Mouse (Mus musculus): Measurements from ENCODE around the gene Etd. TPM values are rescaled to one million over a fixed set of nuclear protein-coding genes. Genes with fewer than 3 reads are reported as not detected.
"Not testable (repeated sequence)": the region's sequence is repeated elsewhere in the genome, so short reads cannot be mapped to it uniquely, and the experiment has no call there.

The Etd gene
- not detected in 2 replicates for polyA plus RNA-seq (2015; fragmentation: Nextera tagmentation; extraction: Ambion mirVana)

DNA sequence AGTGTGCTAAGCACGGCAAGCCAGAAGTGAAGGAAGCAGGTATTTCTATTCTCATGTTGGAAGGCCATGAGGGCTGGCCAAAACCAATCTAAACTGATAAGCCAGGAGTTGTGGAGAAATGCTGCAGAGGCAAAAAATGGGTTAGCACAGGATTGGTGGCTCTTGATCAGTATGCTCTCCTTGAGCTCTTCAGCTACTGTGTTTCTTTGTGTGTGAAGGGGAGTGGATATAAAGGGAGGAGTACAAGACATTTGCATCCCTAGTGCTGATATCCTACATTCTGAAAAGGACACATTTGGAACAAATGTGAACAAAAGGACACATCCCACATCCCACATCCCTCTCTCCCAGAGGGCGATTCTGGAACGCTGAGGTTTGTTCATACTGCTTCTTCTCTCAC is at the start of gene Etd:
Gene Etd, plus strand, starts transcription at position 301 of the 400 bp plus-strand sequence.
- no peak within 1 kb of the TSS for H3K4me2 ChIP-seq (replicated peaks)
- H3K4me1 ChIP-seq: no peaks in the 10 kb centered on the region
- no peak within 1 kb of the TSS for H3K4me3 ChIP-seq
- 81% methylated on average over 3 of the region's 3 CpGs for WGBS
- H3K27me3 ChIP-seq: no peaks in the 10 kb centered on the region
- H3K36me3 ChIP-seq: no peaks in the 10 kb centered on the region
- no peak for ATAC-seq (ENCODE audit: low FRiP score, low read depth)
- no peak within 1 kb of the TSS for H3K9ac ChIP-seq
- H3K9me3 ChIP-seq: no peaks in the 10 kb centered on the region
- H3K27ac ChIP-seq: no peak within 1 kb of the TSS

DNA sequence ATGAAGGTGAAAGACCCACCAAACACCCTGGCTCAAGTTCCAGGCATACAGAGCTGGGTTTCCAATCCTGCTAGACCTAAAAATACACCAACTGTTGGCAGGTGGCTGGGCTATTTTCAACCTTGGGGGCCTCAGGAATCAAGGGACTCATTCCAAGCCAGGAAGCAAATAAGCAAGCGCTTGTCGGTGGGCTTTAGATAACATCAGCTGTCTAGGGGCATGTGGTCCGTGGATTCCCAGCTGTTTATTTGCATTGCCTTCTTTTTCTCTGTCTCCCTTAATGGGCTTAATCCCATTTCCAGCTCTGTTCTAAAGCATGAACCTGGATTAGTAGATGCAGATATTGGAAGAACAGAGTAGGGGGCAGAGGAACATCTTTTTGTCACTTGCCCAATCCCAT is 48.4 kb upstream of the Etd start:
- Histone ChIP-seq H3K27me3 (no peaks in the 10 kb centered on the region), H3K27ac (no peak overlapping the region), H3K9me3 (no peaks in the 10 kb centered on the region), H3K4me1 (no peaks in the 10 kb centered on the region), H3K36me3 (no peaks in the 10 kb centered on the region), H3K4me2 (replicated peaks) (no peak overlapping the region), H3K4me3 (no peak overlapping the region), H3K9ac (no peak overlapping the region)
- 63% methylated on average over 3 of the region's 3 CpGs for WGBS
- no peak; the same call in 1 of the 2 replicates for ATAC-seq (ENCODE audit: low FRiP score, low read depth)

DNA sequence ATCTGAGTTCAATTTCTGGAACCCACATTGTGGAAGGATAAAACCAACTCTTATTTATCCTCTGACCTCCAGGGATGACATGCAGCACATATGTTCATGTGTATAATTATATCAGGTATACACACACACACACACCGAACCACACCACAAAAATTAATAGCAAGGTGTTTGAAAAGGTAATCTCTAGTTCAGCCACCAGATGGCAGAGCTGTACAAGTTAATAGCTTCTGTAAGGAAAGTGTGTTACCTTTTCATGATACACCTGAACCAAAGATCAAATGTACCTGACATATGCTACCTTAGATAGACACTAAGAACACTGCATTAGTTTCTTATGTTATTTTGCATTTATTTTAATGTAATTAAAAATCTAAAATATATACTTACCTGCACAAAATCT is 1.8 kb upstream of the Etd start:
- Histone ChIP-seq H3K4me3 (no peak overlapping the region), H3K27ac (no peak overlapping the region), H3K4me1 (no peaks in the 10 kb centered on the region), H3K4me2 (replicated peaks) (no peak overlapping the region), H3K9ac (no peak overlapping the region), H3K36me3 (no peaks in the 10 kb centered on the region), H3K27me3 (no peaks in the 10 kb centered on the region), H3K9me3 (no peaks in the 10 kb centered on the region)
- ATAC-seq (ENCODE audit: low FRiP score, low read depth): no peak
- WGBS: 58% methylated on average over 1 of the region's 1 CpGs

DNA sequence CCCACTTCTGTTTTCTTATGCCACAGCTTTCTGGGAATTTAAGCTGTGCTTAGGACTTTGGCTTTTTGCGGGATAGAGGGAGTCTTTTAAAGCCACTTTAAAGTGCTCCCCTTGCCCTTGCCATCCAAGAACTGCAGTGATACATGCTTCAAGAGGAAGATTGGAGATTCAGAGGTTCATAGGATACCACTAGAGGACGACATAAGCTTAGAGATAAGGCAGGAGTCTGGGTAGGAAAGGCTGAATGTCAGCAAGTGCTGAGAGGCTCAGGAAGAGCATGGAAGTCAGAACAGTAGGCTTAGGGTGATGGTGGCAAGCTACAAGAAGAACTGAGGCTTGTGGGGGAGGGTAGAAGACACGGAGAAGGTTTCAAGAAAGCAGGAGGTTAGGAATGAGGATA is 24.9 kb downstream of the Etd start:
- WGBS: 43% methylated on average over 3 of the region's 3 CpGs
- no peak for ATAC-seq (ENCODE audit: low FRiP score, low read depth)
- H3K36me3 ChIP-seq: no peaks in the 10 kb centered on the region
- no peak overlapping the region for H3K9ac ChIP-seq
- H3K27me3 ChIP-seq: no peaks in the 10 kb centered on the region
- H3K4me2 ChIP-seq (replicated peaks): no peak overlapping the region
- no peaks in the 10 kb centered on the region for H3K9me3 ChIP-seq
- no peak overlapping the region for H3K4me3 ChIP-seq
- H3K27ac ChIP-seq: no peak overlapping the region
- no peaks in the 10 kb centered on the region for H3K4me1 ChIP-seq

DNA sequence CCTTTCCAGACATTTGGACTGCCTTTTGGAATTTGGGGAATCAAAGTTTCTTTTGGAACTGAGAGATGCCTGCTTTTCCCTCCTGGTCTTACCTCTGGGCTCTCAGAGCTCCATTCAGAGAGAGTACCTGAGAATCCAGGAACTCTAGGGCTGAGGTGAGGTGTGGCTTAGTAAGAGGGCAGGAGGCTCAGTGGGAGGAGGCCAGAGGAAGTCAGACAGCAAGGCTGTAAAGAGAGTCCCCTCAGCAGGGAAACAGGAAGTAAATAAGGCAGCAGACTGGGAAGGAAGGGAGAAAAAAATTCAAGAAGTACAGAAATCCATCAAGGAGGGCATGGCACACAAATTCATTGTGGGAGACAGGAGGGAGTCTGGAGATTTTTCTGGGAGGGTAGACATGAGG is 29.5 kb downstream of the Etd start:
- H3K9ac ChIP-seq; H3K36me3 ChIP-seq; H3K27me3 ChIP-seq; H3K4me3 ChIP-seq; H3K4me1 ChIP-seq; H3K9me3 ChIP-seq; H3K27ac ChIP-seq; ATAC-seq (ENCODE audit: low FRiP score, low read depth); H3K4me2 ChIP-seq (replicated peaks): not testable (repeated sequence)

Other genes with a start within 250 kb of the Etd start
- 13.3 and 14.5 TPM in 2 replicates for gene Plac1, start 194.8 kb upstream of the Etd start, polyA plus RNA-seq (2015; fragmentation: Nextera tagmentation; extraction: Ambion mirVana)
- 11.3 and 11.7 TPM in 2 replicates for gene Fam122b, start 165.1 kb upstream of the Etd start, polyA plus RNA-seq (2015; fragmentation: Nextera tagmentation; extraction: Ambion mirVana)
- not detected in 2 replicates for gene Fam122c, start 161.5 kb upstream of the Etd start, polyA plus RNA-seq (2015; fragmentation: Nextera tagmentation; extraction: Ambion mirVana)
- gene Mospd1, start 64.4 kb upstream of the Etd start, polyA plus RNA-seq (2015; fragmentation: Nextera tagmentation; extraction: Ambion mirVana): 55.5 and 57.4 TPM in 2 replicates
- gene Rtl8c, start 173.1 kb downstream of the Etd start, polyA plus RNA-seq (2015; fragmentation: Nextera tagmentation; extraction: Ambion mirVana): 52.9 and 56.7 TPM in 2 replicates
- gene Gm14597, start 174.1 kb downstream of the Etd start, polyA plus RNA-seq (2015; fragmentation: Nextera tagmentation; extraction: Ambion mirVana): not detected in 2 replicates
- 63.1 and 68.3 TPM in 2 replicates for gene Rtl8a, start 208.8 kb downstream of the Etd start, polyA plus RNA-seq (2015; fragmentation: Nextera tagmentation; extraction: Ambion mirVana)
- gene Rtl8b, start 235.5 kb downstream of the Etd start, polyA plus RNA-seq (2015; fragmentation: Nextera tagmentation; extraction: Ambion mirVana): 59.8 and 62.5 TPM in 2 replicates

Data from limb, embryonic 13.5 days (tissue).